Mouse (Mus musculus): Measurements from ENCODE around the gene Usp29.
A peak's percentile ranks its signal among the peaks of the same experiment; 100 is the strongest.
"Not testable (repeated sequence)": the region's sequence is repeated elsewhere in the genome, so short reads cannot be mapped to it uniquely, and the experiment has no call there.

Gene Usp29

DNA sequence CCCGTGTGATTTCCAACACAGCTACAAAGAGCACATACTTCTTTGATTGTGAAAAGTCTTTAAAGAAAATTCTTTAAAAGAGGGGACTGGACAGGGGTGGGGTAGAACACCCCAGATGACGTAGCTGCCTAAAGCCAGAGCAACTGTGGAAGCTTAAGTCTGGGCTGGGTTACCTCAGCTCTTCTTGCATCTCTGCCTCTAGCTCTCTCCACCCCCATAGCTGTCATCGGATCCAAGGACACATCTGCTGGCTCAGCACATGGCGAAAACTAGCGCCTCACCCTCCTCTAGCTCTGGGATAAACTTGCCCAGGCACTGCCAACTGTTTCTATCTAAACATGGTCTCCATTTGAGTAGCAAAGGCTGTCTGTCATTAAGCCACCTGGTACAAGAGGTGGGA lies 34.9 kb downstream of the Usp29 start:
- no peak for DNase-seq (ENCODE audit: low spot score in 2 of 2)

- DNase-seq (ENCODE audit: low spot score in 2 of 2), result no peak
Measured at GRCm38 (mm10) chr7:6770286-6770685, 39.9 kb downstream of the Usp29 start.

DNA sequence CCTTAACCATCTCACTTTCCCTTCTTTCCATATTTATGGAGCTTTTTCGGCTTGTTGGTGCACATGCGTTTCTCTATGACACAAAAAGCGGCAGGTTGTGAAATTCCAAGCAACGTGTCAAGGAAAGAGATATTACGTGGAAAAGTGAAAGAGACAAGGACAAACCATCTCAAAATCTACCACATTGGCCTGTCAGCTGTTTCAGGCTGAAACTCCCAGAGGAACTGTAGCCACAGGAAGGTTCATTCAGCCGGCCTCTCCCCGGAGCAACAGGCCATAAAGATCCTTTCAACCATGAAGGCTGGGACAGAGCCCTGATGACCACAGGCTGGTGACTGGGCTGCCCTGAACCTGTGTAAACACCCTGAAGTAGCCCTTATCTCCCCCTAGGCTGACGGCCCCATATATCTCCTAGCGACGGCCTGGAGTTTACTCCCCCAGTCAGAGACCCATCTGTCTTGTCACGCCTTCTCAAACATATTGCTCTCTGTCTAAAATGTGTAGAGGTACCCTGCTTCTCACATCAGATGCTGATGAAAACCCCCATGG lies 43.6 kb downstream of the Usp29 start:
- DNase-seq (ENCODE audit: low spot score in 2 of 2), result not testable (repeated sequence)

DNA sequence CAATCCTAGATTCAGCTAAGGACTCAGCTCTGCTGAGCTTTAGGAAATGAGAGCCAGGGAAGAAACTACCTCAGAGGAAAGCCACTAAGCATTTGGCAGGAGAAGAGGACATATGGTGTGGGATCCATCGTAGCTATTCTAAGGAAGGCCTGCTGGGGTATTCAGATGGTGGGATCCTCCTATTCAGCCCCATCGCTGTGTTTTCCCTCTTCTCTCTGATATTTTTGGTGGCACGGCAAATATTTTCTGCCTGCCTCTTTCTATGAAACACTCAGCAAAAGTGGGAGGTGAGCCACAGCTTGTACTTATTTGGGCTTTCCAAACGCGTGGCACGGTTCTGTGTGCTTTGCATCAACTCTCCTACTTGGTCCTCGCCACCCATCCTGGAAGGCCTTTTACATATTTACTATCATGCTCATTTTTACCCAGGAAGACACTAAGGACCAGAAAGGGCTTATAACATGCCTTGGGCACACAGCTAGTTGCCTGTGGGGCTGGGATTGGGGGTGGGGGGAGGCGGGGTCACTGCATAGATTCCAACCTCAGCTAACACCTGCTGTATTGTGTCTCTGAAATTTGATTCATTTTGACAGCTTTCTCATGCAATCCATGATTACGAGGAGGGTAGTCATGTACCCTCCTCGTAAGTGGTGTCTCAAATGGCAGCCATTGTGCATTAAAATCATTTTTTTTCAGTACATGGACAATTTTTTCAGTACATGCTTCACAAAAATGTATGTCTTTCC lies 46.1 kb downstream of the Usp29 start:
- peak; percentile 81 to 90 for DNase-seq (ENCODE audit: low spot score in 2 of 2)

- no peak for DNase-seq (ENCODE audit: low spot score in 2 of 2)
Measured at GRCm38 (mm10) chr7:6777107-6777506, 46.7 kb downstream of the Usp29 start.

GRCm38 (mm10) chr7:6777689-6778088 lies 47.3 kb downstream of the Usp29 start:
- no peak for DNase-seq (ENCODE audit: low spot score in 2 of 2)

- DNase-seq (ENCODE audit: low spot score in 2 of 2), result no peak
Measured at GRCm38 (mm10) chr7:6779172-6779571, 48.8 kb downstream of the Usp29 start.

- DNase-seq (ENCODE audit: low spot score in 2 of 2), result peak; percentile 78 to 83
Measured at GRCm38 (mm10) chr7:6781541-6781940, 51.2 kb downstream of the Usp29 start.

GRCm38 (mm10) chr7:6784340-6785073 lies 54.1 kb downstream of the Usp29 start:
- no peak for DNase-seq (ENCODE audit: low spot score in 2 of 2)

- DNase-seq (ENCODE audit: low spot score in 2 of 2), result no peak
Measured at GRCm38 (mm10) chr7:6787000-6787399, 56.6 kb downstream of the Usp29 start.

DNA sequence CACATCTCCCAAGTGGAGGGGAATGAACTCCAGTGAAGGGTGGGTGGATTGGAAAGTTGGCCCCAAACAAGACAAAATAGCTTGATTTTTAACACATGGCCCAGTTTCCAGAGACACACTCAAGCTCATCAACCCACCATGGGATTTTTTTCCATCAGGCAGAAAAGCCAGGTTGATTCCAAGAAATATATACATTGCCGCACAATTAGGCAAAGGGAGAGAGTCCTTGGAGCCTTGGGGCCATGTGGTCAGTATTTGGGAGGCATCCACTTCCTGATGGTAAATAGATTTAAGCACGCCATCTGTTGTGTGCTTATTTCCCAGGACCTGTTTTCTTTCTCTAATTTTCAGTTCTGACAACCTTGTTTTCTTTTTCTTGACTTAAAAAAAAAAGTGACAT lies 57.7 kb downstream of the Usp29 start:
- DNase-seq (ENCODE audit: low spot score in 2 of 2), result no peak

GRCm38 (mm10) chr7:6791286-6792065 lies 61.1 kb downstream of the Usp29 start:
- no peak for DNase-seq (ENCODE audit: low spot score in 2 of 2)

- no peak for DNase-seq (ENCODE audit: low spot score in 2 of 2)
Measured at GRCm38 (mm10) chr7:6793240-6793639, 62.9 kb downstream of the Usp29 start.

DNA sequence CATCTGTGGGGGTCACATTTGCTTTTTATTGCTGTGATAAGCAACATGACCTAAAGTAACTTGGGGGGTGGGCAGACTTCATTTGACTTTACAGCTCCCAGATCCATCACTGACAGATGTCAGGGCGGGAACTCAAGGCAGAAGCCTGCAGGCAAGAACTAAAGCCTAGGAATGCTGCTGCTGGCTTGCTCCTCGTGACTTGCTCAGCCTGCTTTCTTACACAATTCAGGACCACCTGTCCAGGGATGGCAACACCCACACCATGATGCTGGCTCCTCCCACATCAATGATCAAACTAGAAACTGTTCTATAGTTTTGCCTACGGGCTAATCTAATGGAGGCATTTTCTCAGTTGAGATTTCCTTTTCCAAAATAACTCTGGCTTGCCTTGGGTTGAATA lies 63.4 kb downstream of the Usp29 start:
- no peak for DNase-seq (ENCODE audit: low spot score in 2 of 2)

DNA sequence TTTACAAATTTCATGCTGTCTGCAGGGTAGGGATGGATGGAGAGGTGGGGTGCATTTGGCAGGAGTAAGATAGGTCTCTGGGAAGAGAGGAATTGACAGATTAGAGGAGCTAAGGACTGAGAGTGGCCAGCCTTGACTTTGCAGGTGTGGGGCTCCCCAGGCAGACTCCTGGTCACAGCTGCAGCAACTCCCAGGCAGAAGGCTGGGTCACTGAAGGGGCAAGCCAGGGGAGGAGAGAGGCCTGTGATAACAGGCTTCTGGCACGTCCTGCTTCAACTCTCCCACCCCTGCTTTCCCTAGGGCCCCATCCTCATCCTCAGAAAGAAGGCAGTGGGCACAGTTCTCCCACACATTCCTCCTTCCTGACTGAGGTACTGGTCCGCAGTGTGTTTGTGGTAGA lies 67.0 kb downstream of the Usp29 start:
- DNase-seq (ENCODE audit: low spot score in 2 of 2), result no peak

GRCm38 (mm10) chr7:6799105-6799805 lies 68.9 kb downstream of the Usp29 start:
- no peak for DNase-seq (ENCODE audit: low spot score in 2 of 2)

GRCm38 (mm10) chr7:6800586-6801441 lies 70.4 kb downstream of the Usp29 start:
- no peak for DNase-seq (ENCODE audit: low spot score in 2 of 2)

DNA sequence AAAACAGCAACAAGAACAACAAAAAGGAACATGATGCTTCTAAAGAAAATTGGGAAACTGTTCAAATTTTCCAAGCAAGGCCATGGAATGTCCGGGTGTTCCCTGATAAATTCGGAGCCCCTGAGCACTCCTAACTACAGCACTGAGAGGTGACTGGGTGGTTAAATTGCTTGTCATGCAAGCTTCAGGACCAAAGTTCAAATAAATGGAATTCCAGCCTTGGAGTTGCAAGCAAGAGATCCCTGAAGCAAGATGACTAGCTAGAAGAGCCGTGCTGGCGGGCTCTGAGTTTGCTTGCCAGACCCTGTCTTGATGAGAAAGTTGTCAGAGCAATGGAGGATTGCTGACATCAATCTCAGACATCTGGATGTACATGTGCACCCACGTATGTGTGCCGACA lies 71.3 kb downstream of the Usp29 start:
- DNase-seq (ENCODE audit: low spot score in 2 of 2), result no peak

- peak; percentile 85 to 87 for DNase-seq (ENCODE audit: low spot score in 2 of 2)
Measured at GRCm38 (mm10) chr7:6810556-6810955, 80.2 kb downstream of the Usp29 start.

- DNase-seq (ENCODE audit: low spot score in 2 of 2), result no peak
Measured at GRCm38 (mm10) chr7:6814971-6815370, 84.6 kb downstream of the Usp29 start.
